Mouse (Mus musculus) heart, postnatal 0 days (tissue): ENCODE measurements around the gene Mrpl20.

Source experiments
- CTCF ChIP-seq: IDR thresholded peaks from 2 replicates; pipeline ENCODE4 v1.5.1; 2016; ENCODE audit warnings: antibody characterized with exemption, control low read depth, low read depth
- EP300 ChIP-seq: IDR thresholded peaks from 2 replicates; pipeline ENCODE4 v1.6.1; 2016; ENCODE audit warnings: antibody characterized with exemption, low read depth

DNA sequence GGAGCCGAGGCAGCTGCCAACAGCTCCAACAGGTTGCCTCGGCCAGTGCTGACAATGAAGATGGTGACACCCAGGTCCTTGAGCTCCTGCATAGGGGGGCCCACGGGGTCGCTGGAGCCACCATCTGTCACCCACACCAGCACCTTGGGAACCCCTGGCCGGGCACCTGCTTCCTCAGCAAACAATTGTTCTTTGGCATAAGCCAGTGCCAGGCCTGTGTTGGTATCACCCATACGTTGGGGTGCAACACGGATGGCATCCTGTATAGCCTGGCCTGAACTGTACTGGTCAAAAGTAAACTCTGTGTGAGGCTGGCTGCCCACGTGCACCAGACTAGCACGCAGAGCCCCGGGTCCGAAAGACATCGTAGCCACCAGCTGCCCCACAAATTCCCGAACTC is 29.9 kb upstream of the Mrpl20 start:
- TF ChIP-seq CTCF (no peak), EP300 (no peak)
